Mouse (Mus musculus): Measurements from ENCODE around the gene Elk3.

GRCm38 (mm10) chr10:93345497-93345896 lies 34.6 kb upstream of the Elk3 start:
- TF ChIP-seq CTCF (IDR thresholded peaks at IDR 0.05; ENCODE audit: extremely low read depth, insufficient read depth, insufficient read length, insufficient replicate concordance) = no peak
- no peak for TF ChIP-seq POLR2A (IDR thresholded peaks at IDR 0.05; ENCODE audit: low read depth, low read length)
